Mouse (Mus musculus): ENCODE data around the gene Epb41l4b.
A peak's percentile ranks its signal among the peaks of the same experiment; 100 is the strongest.

Epb41l4b gene

GRCm38 (mm10) chr4:57058623-57059022 lies 84.6 kb downstream of the Epb41l4b start:
- no peak for DNase-seq

DNA sequence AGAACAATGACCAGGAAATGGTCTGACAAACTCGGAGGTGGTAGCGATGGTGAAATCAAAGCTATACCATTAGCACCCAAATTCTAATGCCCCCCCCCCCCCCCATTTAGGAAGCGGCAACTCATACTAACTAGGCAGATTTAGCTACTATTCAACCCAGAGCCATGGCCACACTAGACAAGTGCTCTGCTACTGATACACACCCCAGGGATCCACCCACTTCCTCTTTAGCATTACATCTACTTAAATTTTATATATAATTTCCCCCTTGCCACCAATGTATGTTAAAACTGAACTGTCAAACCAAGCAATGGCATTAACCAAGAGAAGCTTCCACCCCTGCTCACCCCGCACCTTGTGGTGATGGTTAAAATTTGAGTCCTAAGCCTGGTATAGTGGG lies 85.6 kb downstream of the Epb41l4b start:
- DNase-seq = no peak

- DNase-seq = no peak
Measured at GRCm38 (mm10) chr4:57055635-57056034, 87.6 kb downstream of the Epb41l4b start.

DNA sequence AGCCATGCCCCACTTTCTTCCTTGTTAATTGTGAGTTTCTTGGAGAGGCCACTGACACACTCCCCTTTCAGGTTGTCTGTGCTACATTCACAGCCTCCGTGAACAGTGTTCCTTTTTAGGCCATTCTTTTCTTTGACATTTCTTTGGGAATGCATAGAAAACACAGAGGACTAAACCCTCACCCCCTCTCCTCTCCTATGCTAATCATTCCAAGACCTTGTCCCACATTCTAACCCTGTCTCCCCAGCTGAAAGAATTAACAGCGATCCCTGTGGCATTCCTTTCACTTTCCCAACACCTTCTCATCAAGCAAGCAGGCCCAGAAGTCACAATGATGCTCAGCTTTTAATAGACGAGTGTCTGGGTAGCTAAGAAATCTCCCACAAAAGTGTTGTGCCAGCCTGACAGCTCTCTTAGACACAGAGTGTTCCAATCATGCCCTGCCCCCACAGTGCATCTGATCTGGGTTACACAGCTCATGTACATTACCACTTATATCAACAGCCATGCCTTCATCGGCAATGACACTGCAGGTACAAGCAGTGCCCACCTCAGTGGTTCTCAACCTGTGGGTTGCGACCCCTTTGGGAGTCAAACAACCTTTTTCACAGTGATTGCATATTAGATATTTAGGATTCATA lies 93.8 kb downstream of the Epb41l4b start:
- no peak for DNase-seq

GRCm38 (mm10) chr4:57048566-57048965 lies 94.7 kb downstream of the Epb41l4b start:
- DNase-seq = no peak

- no peak for DNase-seq
Measured at GRCm38 (mm10) chr4:57046160-57046571, 97.1 kb downstream of the Epb41l4b start.

DNA sequence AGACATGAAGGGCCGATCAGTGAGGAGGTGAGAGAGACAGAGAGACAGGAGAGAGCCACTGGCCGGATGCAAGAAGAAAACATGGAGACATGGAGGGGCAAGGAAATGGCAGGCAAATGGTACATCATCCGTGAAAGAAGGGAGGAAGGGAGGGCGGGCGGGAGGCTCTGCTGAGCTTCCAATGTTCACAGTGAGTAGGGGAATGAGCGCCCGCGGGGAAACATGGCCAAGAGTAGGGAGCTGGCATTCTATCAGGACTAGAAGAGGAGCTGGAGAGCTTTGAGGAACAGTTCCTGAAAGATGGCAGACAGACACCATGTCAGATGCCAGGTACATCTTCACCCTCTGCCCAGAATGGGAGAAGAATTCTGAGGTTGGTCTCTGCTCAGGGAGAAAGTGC lies 99.6 kb downstream of the Epb41l4b start:
- no peak for DNase-seq

GRCm38 (mm10) chr4:57041661-57042060 lies 101.6 kb downstream of the Epb41l4b start:
- DNase-seq = no peak

- DNase-seq = no peak
Measured at GRCm38 (mm10) chr4:57041211-57041610, 102.0 kb downstream of the Epb41l4b start.

- peak; percentile 40 for DNase-seq
Measured at GRCm38 (mm10) chr4:57040481-57040880, 102.8 kb downstream of the Epb41l4b start.

DNA sequence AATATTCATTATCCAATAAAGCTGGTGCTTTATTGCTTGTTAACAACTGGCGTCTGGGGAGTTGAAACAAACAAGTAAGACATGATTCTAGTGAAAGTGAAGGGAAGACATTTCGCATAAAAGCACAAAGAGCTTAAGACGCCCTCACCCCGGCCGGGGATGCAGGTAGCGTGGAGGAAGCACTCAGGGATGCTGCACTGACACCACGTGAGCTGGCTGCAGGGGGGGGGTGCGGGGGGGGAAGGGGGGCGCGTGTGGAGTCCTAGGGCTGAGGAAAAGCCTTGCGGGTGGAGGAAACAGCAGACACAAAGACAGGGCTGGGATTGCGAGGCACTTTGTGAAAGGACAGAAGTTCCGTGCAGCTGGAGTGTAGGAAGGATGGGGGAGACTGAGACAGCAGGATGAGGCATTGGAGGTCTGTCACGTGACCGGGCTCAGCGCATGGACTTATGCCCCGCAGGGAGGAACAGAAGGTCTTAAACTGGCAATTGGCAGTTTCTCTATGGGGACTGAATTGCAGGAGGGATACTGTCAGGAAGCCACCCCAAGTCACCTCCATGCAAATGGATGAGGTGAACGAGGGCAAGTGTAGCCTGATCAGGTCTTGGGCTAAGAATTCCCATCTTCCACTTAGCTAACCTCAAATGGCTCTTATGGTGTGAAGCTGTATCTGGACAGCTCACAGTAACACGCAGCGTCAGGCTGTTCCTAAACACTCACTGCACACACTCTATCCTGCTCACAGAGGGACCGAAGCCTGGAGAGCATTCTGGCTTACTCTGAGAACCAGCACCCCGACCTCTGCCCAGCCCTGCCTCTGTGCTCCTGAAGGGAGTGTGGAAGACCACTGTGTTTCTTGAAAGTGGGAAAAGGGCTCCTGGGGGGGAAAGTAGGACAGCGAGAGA lies 103.9 kb downstream of the Epb41l4b start:
- DNase-seq = peak; percentile 73

- no peak for DNase-seq
Measured at GRCm38 (mm10) chr4:57037554-57037953, 105.7 kb downstream of the Epb41l4b start.

- no peak for DNase-seq
Measured at GRCm38 (mm10) chr4:57034169-57034568, 109.1 kb downstream of the Epb41l4b start.

DNA sequence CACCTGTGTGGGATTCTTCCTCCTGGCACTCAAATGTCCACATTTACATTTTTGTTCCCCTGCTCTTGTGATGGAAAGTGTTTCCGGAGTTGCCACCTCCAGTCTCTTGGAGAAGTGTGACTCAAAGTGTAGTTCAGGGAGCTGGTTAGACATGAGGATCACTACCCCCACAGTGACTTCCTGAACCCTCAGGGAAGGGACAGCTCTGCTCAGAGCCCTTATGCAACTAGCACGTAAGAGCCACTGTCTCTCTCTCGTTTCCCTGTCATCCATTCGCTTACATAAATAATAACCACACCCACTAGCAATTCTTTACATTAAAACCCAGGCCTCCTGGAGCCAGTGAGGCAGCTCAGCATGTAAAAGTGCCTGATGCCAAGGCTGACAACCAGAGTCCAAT lies 111.8 kb downstream of the Epb41l4b start:
- no peak for DNase-seq

DNA sequence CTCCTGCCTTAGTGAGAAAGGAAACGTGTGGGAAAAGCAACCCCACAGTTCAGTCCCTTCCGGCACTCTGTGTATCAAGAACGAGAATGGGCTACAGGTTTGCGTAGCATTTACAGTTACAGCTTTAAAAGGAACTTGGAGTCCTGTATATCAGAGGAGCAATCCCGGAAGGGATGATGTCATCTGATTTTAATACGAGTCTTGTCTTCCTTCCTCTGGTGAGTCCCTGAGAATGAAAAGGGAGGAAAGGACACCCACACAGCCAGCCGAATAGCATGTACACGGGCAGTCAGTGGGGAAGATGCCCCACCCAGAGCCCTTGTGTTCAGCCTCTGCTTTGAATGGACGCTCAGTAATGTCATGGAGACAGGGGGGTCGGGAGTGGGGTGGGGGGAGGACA lies 115.3 kb downstream of the Epb41l4b start:
- DNase-seq = no peak

DNA sequence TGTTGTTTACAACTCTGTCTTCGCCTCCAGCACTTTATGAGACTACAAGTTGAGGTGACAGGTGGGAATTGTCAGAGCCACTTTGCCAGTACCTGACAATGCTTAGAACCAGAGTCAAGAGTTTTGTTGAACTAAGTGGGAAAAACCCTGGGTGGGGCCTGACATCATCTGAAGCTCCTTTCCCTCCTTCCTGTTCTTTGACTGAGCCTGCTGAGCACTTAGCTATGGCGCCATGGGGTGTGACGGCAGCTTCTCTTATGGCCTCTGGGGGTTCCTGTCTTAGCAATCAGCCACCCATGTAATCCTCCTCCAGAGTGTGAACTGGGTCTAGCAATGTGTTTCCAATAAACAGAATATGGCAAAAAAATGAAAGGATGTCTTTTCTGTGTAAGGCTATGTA lies 119.7 kb downstream of the Epb41l4b start:
- DNase-seq = no peak

DNA sequence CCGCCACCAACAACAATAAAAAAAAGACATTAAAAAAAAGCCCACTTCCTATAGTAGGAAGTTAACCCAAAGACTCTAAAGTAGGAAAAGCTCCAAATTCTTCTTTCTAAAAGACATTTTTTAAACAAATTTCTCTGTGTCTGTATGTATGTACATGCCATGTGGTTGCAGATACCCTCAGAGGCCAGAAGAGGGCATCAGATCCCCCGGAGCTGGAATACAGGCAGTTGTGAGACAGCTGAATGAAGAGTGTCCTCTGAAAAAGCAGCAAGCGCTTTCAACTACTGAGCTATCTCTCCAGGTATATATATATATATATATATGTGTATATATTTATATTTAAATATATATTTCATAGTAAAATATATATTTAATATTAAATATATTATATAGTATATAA lies 121.9 kb downstream of the Epb41l4b start:
- no peak for DNase-seq

DNA sequence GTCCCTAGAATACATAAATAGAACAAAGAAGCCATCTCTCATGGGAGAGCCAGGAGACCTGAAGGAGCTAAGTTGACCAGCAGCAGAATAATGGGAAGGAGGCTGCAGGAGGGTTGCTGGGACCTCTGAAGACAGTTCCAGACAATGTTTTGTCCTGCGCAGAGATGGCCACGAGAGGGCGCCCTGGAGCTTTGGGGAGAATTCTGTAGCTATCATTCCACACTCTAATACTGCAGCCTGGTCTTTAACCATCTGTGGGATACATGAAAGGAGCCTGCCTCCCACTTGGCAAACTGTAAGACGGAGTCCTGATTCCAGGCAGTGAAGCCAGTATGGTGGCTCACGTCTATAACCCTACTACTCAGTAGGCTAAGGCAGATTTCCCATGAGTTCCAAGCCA lies 126.0 kb downstream of the Epb41l4b start:
- DNase-seq = peak; percentile 77

- DNase-seq = no peak
Measured at GRCm38 (mm10) chr4:57016366-57017171, 126.7 kb downstream of the Epb41l4b start.

- no peak for DNase-seq
Measured at GRCm38 (mm10) chr4:57015032-57015431, 128.2 kb downstream of the Epb41l4b start.

GRCm38 (mm10) chr4:57011454-57012046 lies 131.7 kb downstream of the Epb41l4b start:
- no peak for DNase-seq

GRCm38 (mm10) chr4:57010919-57011318 lies 132.3 kb downstream of the Epb41l4b start:
- no peak for DNase-seq

GRCm38 (mm10) chr4:57010425-57010824 lies 132.8 kb downstream of the Epb41l4b start:
- no peak for DNase-seq

All from embryo, embryonic 11 days (tissue).